Mouse (Mus musculus) left cerebral cortex, adult 2 months (tissue): ENCODE results near the gene Ubac1. TPM values are rescaled to one million over a fixed set of nuclear protein-coding genes. Genes with fewer than 3 reads are reported as not detected.

Experiments used
- DNase-seq, 2 experiments: peaks; one replicate each; pipeline ENCODE4 v3.0.0; 2021 to 2022; ENCODE audit warnings: low spot score in 2 of 2, mixed read lengths in 1 of 2; ENCODE audit errors: extremely low spot score in 1 of 2
- H3K27ac ChIP-seq: fragments of 200-600 bp; 2 replicates; pipeline ENCODE4 v1.8.1; 2022
- H3K4me3 ChIP-seq: fragments of 200-600 bp; 2 replicates; pipeline ENCODE4 v1.8.1; 2022
- CTCF ChIP-seq: fragments of 200-600 bp; IDR thresholded peaks from 2 replicates; pipeline ENCODE4 v1.8.1; 2022; ENCODE audit warnings: antibody characterized with exemption, mild to moderate bottlenecking, moderate library complexity
- intact Hi-C: fragments of 180-260 bp; cut with DNase I; formaldehyde crosslinking; loops from one replicate; pipeline ENCODE4 v1.15.1; 2025
- total RNA-seq, 2 experiments: library from RNA; stranded (reverse); gene quantifications; 2 replicates each; pipeline ENCODE4 v1.2.3; 2021

Gene Ubac1
- total RNA-seq, 2 experiments from 2014 or later, result 58.3 to 62.7 TPM

DNA sequence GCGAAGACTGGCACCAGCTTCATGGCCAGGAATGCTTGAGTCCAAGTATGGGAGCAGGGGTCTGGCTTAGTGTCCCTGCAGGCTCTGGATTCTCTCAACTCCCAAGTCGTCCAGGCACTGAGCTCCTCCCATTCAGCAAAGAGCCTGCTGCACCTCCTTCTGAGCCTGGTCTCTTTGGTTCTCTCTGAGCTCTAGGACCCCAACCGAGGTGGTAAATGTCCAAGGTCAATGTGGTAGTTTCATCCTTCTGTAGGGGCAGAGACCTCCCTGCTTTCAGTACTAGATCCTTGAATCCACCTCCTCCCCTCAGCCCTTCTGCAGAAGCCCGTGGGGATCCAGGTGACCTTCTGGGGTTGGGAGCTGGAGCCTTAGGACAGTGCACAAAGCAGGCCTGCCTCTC lies 31.3 kb upstream of the Ubac1 start:
- TF ChIP-seq CTCF, result no peak
- intact Hi-C loops, result no loop called here
- no peak overlapping the region for H3K27ac ChIP-seq
- H3K4me3 ChIP-seq, result no peak overlapping the region
- DNase-seq, result no peak

DNA sequence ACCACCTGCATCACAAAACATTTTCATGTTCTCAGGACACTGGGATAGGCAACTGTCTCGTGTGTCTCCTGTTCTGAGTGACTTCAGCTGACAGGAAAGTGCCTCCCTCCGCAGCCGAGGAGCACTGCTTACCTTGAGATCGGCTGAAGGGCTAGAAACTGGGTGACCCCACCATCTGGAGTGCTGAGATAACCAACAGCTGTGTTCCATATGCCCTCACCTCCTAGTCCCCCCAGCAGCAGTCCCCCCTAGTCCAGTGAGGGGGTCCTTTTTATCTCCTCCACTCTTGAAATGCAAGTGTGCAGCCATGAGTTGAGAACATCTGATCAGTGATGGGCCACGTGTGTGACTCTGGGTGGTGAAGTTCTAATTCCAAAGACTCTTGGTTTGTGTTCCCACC lies 27.3 kb upstream of the Ubac1 start:
- no peak overlapping the region for H3K27ac ChIP-seq
- DNase-seq, result no peak
- H3K4me3 ChIP-seq, result no peak overlapping the region
- intact Hi-C loops, result no loop called here
- TF ChIP-seq CTCF, result no peak

DNA sequence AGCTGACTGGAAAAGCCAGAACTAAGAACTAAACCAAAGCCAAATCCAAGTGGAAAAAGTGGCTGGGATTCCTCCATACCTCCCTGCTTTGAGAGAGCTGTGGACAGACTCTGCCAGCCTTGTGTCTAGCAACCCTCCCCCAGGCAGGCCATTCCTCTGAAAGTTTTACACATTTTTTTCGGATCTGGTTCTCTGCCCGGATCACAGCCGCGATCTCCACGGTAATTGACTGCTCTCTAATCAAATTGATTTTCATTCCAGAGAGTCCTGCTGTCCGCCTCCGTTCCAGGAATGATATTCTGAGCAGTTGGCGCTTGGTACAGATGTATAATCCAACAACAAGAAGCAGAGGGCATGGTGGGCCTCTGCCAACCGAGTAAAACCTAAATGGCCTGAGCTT lies 22.7 kb upstream of the Ubac1 start:
- H3K27ac ChIP-seq, result no peak overlapping the region
- TF ChIP-seq CTCF, result no peak
- no peak overlapping the region for H3K4me3 ChIP-seq
- DNase-seq, result no peak
- intact Hi-C loops, result no loop called here

DNA sequence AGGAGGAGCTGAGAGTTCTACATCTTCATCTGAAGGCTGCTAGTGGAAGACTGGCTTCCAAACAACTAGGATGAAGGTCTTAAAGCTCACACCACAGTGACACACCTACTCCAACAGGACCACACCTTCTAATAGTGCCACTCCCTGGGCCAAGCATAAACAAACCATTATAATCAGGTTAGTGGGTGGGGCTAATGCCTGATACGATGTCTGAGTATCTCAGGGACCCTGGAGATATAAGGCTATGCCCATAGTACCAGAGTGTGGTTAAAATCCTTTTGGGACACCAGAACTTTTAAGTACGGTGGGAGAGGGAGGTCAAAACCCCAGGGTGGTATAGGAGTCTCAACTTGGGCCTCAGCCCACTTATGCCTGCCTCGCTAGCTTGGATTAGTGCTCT lies 21.1 kb upstream of the Ubac1 start:
- intact Hi-C loops, result no loop called here
- TF ChIP-seq CTCF, result no peak
- H3K27ac ChIP-seq, result no peak overlapping the region
- no peak overlapping the region for H3K4me3 ChIP-seq
- DNase-seq, result no peak

DNA sequence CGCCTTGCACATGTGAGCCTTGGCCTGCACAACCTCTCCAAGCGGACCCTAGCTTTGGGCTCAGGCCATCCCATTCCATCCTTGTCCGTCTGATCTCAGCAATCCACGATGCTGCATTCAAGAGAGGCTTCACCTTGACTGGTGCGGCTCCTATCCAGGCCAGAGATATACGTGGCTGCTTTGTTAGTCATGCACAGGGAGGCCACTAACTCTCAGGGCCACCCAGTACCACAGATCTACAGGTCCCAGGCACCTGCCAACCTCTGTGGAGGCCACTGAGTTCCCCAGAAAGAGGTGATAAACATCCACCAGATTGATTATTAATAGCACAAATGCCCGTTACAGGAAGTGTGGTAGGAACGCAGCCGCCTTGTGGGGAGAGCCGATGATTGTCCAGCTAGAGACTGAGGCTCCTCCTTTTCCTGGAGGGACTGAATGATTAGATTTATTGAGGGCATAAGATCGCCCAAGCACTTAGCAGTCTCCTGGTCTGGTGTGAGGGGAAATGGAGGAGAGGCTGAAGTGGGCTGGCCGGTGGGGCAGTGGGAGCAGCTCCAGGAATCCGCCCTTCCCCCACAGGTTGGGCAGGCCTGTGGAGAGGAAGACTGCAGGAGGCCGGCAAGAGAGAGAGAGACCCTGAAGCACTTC lies 19.7 kb upstream of the Ubac1 start:
- no peak for TF ChIP-seq CTCF
- H3K27ac ChIP-seq, result no peak overlapping the region

DNA sequence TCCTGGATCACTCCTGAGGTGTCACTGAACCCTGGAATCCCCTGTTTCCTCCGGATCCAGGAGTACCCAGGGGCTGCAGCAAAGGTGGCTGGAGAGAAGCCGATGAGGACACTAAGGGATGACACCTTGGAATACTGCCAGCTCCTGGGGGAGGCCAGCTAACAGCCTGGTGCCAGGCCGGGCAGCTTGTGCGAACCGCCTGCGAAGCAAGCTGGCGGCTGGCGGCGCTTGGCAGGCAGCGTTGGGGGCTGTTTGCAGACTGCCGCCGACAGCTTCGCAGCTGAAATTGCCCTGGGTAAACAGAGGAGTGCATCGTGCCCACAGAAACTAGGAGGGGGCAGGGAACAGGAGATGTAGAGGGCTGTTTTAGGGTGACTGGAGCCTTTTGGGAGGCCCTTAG lies 18.4 kb upstream of the Ubac1 start:
- DNase-seq, result peak; percentile 46 to 62
- intact Hi-C loops, result no loop called here
- no peak for TF ChIP-seq CTCF
- Histone ChIP-seq H3K4me3 (no peak overlapping the region), H3K27ac (no peak overlapping the region)

More for the DNA sequence above, 19.7 kb upstream of the Ubac1 start:
- intact Hi-C loops, result no loop called here
- DNase-seq, result no peak
- no peak overlapping the region for H3K4me3 ChIP-seq

DNA sequence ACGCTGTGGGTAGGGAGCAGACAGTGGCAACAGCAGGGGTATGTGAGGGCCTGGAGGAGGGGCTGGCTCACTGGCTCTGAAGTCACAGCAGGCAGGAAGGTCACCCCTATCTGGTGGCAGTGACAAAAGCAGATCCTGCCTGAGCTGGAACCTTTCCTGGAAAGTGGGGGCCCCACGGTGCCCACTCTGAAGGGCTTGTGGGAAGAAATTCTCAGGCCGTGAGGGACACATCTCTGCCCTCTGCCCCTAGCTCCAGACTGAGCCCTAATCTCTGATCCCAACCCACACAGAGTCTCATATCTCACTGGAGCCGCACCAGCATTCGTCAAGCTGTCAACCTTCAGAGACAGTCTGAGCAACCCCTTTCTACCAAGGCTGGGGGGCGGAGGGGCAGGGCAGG lies 15.8 kb upstream of the Ubac1 start:
- intact Hi-C loops, result no loop called here
- no peak for TF ChIP-seq CTCF
- Histone ChIP-seq H3K4me3 (no peak overlapping the region), H3K27ac (no peak overlapping the region)
- DNase-seq, result no peak

DNA sequence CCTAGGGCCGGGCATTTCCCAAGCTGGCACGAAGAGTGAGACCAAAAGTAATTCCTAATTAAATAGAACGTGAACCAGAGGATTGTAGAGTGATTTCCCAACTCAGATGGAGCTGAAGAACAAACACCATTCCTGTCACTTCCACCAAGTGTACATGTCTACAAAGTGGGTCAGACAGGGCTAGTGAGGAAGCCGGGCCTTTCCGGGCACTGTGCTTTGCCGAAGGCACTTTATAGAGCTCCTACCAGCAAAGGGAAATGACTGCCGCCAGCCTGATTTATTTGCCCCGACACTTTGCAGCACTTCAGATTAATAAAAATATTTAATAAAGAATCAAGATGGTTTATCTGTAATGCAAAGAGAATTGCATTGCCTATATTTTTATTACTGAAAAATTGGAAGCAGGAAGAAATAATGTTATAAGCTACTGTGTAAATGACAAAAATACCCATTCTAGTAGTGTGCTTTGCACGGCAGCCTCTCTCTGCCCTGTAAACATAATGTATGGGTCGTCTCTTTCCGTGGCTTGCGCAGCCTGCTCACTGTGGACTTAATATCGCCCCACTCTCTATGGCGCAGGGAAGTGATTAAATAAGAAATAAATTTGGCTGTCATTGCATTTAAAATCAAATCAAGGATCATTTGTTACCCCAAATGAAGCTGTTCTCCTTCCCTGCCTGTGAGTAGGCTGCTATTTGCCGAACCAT lies 12.9 kb upstream of the Ubac1 start:
- no peak overlapping the region for H3K27ac ChIP-seq
- H3K4me3 ChIP-seq, result no peak overlapping the region
- TF ChIP-seq CTCF, result no peak
- intact Hi-C loops, result no loop called here
- no peak for DNase-seq

DNA sequence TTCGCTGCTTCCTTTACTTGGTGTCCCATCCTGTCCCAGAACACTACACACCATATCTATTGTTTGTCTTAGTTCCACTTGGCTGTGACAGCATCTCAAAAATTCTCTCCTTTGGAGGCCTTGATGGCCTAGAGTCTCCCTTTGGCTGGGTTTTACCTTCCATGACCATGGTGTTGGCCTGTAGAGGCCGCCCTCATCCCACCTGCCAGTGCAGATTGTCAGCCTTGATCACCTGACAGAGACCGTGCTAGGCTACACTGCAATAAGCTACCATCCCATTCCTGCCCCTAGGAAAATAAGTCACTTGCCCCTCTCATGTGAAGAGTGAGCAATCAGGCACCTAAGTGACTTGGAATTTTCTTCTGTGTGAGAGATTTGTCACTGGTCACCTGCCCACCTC lies 8.7 kb upstream of the Ubac1 start:
- TF ChIP-seq CTCF, result peak; percentile 9
- intact Hi-C loops, result no loop called here
- Histone ChIP-seq H3K27ac (no peak overlapping the region), H3K4me3 (no peak overlapping the region)
- no peak for DNase-seq

DNA sequence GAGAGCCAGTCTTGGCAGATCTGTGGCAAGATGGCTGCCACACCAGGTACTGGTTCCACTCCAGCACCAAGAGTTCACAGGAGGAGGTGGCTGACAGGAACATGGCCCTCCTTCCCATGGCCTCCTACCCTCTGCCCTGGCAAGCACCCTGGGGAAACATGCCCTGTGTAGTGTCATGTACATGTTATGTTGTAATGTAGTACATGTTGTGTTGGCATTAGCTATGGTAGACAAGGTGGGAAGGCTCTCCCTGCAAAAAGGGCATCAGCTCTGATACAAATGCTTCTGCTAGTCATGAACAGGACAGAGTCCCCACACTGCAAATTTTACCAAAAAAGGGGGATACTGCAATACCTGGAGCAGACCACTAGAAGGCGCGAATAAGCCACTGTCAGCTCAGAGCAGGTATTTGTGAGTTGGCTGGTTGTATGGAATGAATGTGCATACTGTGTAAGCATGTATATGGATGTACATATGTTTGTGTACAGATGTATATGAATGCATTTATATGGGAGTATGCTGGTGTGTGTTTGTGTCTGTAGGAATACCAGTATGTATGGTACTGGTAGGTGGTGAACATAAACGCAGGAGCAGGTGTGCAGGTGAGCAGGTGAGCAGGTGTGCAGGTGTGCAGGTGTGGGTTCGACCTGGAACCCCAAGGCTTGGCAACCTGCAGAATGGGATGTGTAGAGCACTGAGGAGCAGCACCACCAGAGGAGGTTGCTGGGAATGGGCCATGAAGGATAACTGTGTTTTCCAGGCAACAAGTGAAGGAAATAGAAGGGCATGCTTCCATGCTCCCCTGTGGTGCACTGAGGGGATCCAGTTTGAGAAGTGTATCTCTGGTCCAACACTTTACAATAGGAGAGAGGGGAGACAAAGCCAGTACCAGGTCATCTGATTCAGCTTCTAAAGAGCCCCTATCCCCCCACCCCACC lies 2.9 kb upstream of the Ubac1 start:
- intact Hi-C loops, result loop anchor here (1.0 to 10.0 kb wide), 5 partner anchors 118 to 317 kb away; partner anchors contain the start of gene Bmyc
- peak; percentile 94 for TF ChIP-seq CTCF
- no peak overlapping the region for H3K27ac ChIP-seq
- H3K4me3 ChIP-seq, result no peak overlapping the region
- peak; percentile 30 to 49 for DNase-seq

DNA sequence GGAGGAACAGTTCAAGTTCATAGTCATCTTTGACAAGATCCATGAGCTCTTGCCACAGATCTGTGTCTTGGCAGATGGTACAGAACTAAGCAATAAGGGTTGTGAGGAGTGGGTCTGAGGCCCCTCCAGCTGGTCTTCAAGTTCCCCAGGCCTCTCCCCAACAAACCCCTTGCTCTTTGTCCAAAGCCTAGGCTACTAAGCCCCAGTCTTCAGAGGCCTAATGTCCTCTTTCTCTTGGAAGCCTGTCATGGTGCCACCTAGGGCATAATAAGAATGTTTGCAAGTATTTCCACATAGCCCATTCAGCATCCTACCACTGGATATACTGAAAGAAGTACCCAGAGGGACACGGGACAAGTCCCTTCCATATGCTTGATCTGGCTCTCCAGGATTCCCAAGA lies 1.1 kb upstream of the Ubac1 start:
- Histone ChIP-seq H3K4me3 (no peak overlapping the region), H3K27ac (no peak overlapping the region)
- TF ChIP-seq CTCF, result no peak
- no peak for DNase-seq
- intact Hi-C loops, result loop anchor here (5.0 to 10.0 kb wide), 4 partner anchors 170 to 315 kb away; partner anchors contain the start of gene Bmyc

DNA sequence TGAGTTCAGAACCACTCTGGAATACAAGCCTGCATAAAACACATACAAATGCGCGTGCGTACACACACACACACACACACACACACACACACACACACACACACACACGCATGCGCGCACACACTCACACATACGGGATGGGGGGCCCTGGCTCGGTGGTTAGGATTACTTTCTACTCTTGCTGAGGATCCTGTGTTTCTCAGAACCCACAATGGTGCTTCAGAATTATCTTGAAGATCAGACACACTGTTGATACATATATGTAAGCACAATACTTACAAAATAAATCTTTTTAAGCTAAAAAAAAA lies 665 bp upstream of the Ubac1 start:
- H3K4me3 ChIP-seq, result no peak overlapping the region; the same call in 1 of the 2 replicates
- H3K27ac ChIP-seq, result peak overlapping the region; percentile 84
- intact Hi-C loops, result loop anchor here (5.0 to 10.0 kb wide), 4 partner anchors 170 to 315 kb away; partner anchors contain the start of gene Bmyc
- no peak for DNase-seq
- no peak for TF ChIP-seq CTCF
